Mouse (Mus musculus) retina, postnatal 1 day (tissue): ENCODE measurements at regions not wholly inside any gene's neighbourhood (a gene's known extent, or its start where the extent isn't known, plus 50 kb on each side); places are given as distances from the start of the nearest gene placed in this dataset.
"Not testable (repeated sequence)": the region's sequence is repeated elsewhere in the genome, so short reads cannot be mapped to it uniquely, and the experiment has no call there.

Experiments used
- DNase-seq: peaks from one replicate; pipeline ENCODE4 v3.0.0-alpha.2; 2012

GRCm38 (mm10) chr17:82674593-82674992, 540.5 kb upstream of the Pkdcc start:
- DNase-seq: no peak

- not testable (repeated sequence) for DNase-seq
These were observed 548.5 kb upstream of the Pkdcc start for GRCm38 (mm10) chr17:82666557-82666956.

GRCm38 (mm10) chr17:82664352-82664751, 550.7 kb upstream of the Pkdcc start:
- DNase-seq: no peak

GRCm38 (mm10) chr17:82636459-82637189, 578.5 kb upstream of the Pkdcc start:
- no peak for DNase-seq

- peak; percentile 19 for DNase-seq
These were observed 579.2 kb upstream of the Pkdcc start for GRCm38 (mm10) chr17:82635849-82636248.

GRCm38 (mm10) chr17:82606642-82607175, 608.4 kb upstream of the Pkdcc start:
- no peak for DNase-seq

GRCm38 (mm10) chr17:82583801-82584200, 631.3 kb upstream of the Pkdcc start:
- DNase-seq: no peak

- DNase-seq: no peak
These were observed 681.6 kb upstream of the Pkdcc start for GRCm38 (mm10) chr17:82533521-82533920.

- no peak for DNase-seq
These were observed 697.0 kb upstream of the Pkdcc start for GRCm38 (mm10) chr17:82518129-82518528.

- no peak for DNase-seq
These were observed 698.2 kb upstream of the Pkdcc start for GRCm38 (mm10) chr17:82516850-82517249.

GRCm38 (mm10) chr17:82513816-82514215, 701.3 kb upstream of the Pkdcc start:
- no peak for DNase-seq

GRCm38 (mm10) chr17:82504291-82504690, 710.8 kb upstream of the Pkdcc start:
- DNase-seq: no peak

- DNase-seq: no peak
These were observed 729.5 kb upstream of the Pkdcc start for GRCm38 (mm10) chr17:82485544-82485943.

- no peak for DNase-seq
These were observed 730.5 kb upstream of the Pkdcc start for GRCm38 (mm10) chr17:82484609-82485008.

GRCm38 (mm10) chr17:82457972-82458371, 719.8 kb upstream of the Slc8a1 start:
- DNase-seq: no peak

GRCm38 (mm10) chr17:82453847-82454246, 715.7 kb upstream of the Slc8a1 start:
- DNase-seq: peak; percentile 37

- DNase-seq: no peak
These were observed 700.9 kb upstream of the Slc8a1 start for GRCm38 (mm10) chr17:82439105-82439504.

- DNase-seq: no peak
These were observed 699.0 kb upstream of the Slc8a1 start for GRCm38 (mm10) chr17:82437206-82437605.

- DNase-seq: no peak
These were observed 694.5 kb upstream of the Slc8a1 start for GRCm38 (mm10) chr17:82432678-82433077.

GRCm38 (mm10) chr17:82408296-82408695, 670.1 kb upstream of the Slc8a1 start:
- no peak for DNase-seq

GRCm38 (mm10) chr17:82399328-82399727, 661.2 kb upstream of the Slc8a1 start:
- DNase-seq: no peak

GRCm38 (mm10) chr17:82379371-82379770, 641.2 kb upstream of the Slc8a1 start:
- DNase-seq: not testable (repeated sequence)

GRCm38 (mm10) chr17:82378248-82378820, 640.2 kb upstream of the Slc8a1 start:
- no peak for DNase-seq

- no peak for DNase-seq
These were observed 639.0 kb upstream of the Slc8a1 start for GRCm38 (mm10) chr17:82377176-82377592.
